Mouse (Mus musculus) heart, postnatal 0 days (tissue): ENCODE results near the gene Slc26a9.

Experiments used
- CTCF ChIP-seq: IDR thresholded peaks from 2 replicates; pipeline ENCODE4 v1.5.1; 2016; ENCODE audit warnings: antibody characterized with exemption, control low read depth, low read depth
- EP300 ChIP-seq: IDR thresholded peaks from 2 replicates; pipeline ENCODE4 v1.6.1; 2016; ENCODE audit warnings: antibody characterized with exemption, low read depth

DNA sequence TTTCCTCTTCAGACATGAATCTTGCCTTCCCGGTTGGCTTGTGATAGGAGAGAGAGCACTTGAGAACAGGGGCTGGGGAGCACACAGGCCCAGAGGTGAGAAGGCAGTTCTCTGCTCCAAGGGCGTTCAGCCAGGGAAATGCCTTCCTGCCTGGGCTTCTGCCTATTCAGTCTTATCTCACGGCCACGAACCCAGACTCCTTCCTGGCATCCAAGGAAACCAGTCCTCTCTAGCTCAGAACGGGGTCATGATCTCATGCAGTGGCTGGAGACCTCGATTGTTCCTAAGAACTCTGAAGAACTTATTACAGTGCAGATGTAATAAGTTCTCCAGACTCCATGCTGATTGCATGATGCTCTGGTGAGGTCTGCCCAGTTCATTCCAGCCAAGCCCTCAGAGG lies 17.2 kb upstream of the Slc26a9 start:
- no peak for TF ChIP-seq CTCF
- no peak for TF ChIP-seq EP300
